Mouse (Mus musculus) liver, embryonic 11.5 days (tissue): Measurements from ENCODE around the gene Tcf20. TPM values are rescaled to one million over a fixed set of nuclear protein-coding genes. Genes with fewer than 3 reads are reported as not detected.

Source experiments
- ATAC-seq: fragments of 200-750 bp; cut with Nextera tagmentation; replicated peaks from 2 replicates; pipeline ENCODE4 v1.8.0; 2017; ENCODE audit warnings: moderate number of reproducible peaks, mild to moderate bottlenecking, moderate TSS enrichment, moderate library complexity; ENCODE audit not compliant: low FRiP score
- DNase-seq: peaks from one replicate; pipeline ENCODE4 v3.0.0-alpha.2; 2017; ENCODE audit warnings: low spot score
- H3K27ac ChIP-seq: fragments of 300-500 bp; sonication (generic); 2 replicates; pipeline ENCODE4 v1.5.1; 2014; ENCODE audit warnings: mild to moderate bottlenecking, low read depth, low read length, control low read depth
- H3K27me3 ChIP-seq: fragments of 300-500 bp; sonication (generic); replicated peaks from 2 replicates; pipeline ENCODE4 v1.6.1; 2014; ENCODE audit warnings: low read length, mixed read lengths; ENCODE audit not compliant: control insufficient read depth, insufficient read depth
- H3K36me3 ChIP-seq: fragments of 300-500 bp; sonication (generic); 2 replicates; pipeline ENCODE4 v1.6.1; 2014; ENCODE audit warnings: mild to moderate bottlenecking, low read length, moderate library complexity, mixed read lengths; ENCODE audit not compliant: control insufficient read depth, insufficient read depth
- H3K4me1 ChIP-seq: fragments of 300-500 bp; sonication (generic); replicated peaks from 2 replicates; pipeline ENCODE4 v1.6.1; 2014; ENCODE audit warnings: low read length, mixed read lengths; ENCODE audit not compliant: control insufficient read depth, insufficient read depth
- H3K4me2 ChIP-seq: fragments of 300-500 bp; sonication (generic); 2 replicates; pipeline ENCODE4 v1.6.1; 2014; ENCODE audit warnings: mild to moderate bottlenecking, control low read depth, moderate library complexity
- H3K4me3 ChIP-seq: fragments of 300-500 bp; sonication (generic); 2 replicates; pipeline ENCODE4 v1.5.1; 2014; ENCODE audit warnings: low read depth, low read length, control low read depth
- H3K9ac ChIP-seq: fragments of 300-500 bp; sonication (generic); 2 replicates; pipeline ENCODE4 v1.6.1; 2014; ENCODE audit warnings: low read depth, low read length, control low read depth
- H3K9me3 ChIP-seq: fragments of 300-500 bp; sonication (generic); 2 replicates; pipeline ENCODE4 v1.6.1; 2016; ENCODE audit warnings: low read length, inconsistent platforms, mixed read lengths; ENCODE audit not compliant: control insufficient read depth
- WGBS: fragments of 180-500 bp; shearing (Covaris S2); extraction: QIAGEN DNeasy Blood & Tissue Kit; methylation state at CpG from one replicate; pipeline ENCODE4 v1.1.7; 2014; 5-methylcytosine and 5-hydroxymethylcytosine counted together
- polyA plus RNA-seq: library from polyadenylated mRNA; unstranded; fragments of >200 nt; fragmentation: Nextera tagmentation; extraction: Ambion mirVana; gene quantifications from 2 replicates; pipeline ENCODE4 v1.2.1, GENCODE M21; 2014

Gene Tcf20
- polyA plus RNA-seq, 1 experiment from 2014 or later, result 7.1 TPM

GRCm38 (mm10) chr15:82956721-82957120, 31.0 kb downstream of the Tcf20 start:
- Histone ChIP-seq H3K27me3 (peaks cover 79% of the 10 kb centered on the region), H3K4me2 (no peak overlapping the region)
- 37% methylated on average over 4 of the region's 4 CpGs for WGBS

GRCm38 (mm10) chr15:82956310-82956709, 31.4 kb downstream of the Tcf20 start:
- no peak overlapping the region for H3K27ac ChIP-seq
- peaks cover 23% of the 10 kb centered on the region for H3K4me1 ChIP-seq
- no peaks in the 10 kb centered on the region for H3K36me3 ChIP-seq
- H3K9me3 ChIP-seq, result no peaks in the 10 kb centered on the region
- H3K4me2 ChIP-seq, result no peak overlapping the region
- DNase-seq, result no peak
- no peak overlapping the region for H3K9ac ChIP-seq
- no peak for ATAC-seq
- no peak overlapping the region for H3K4me3 ChIP-seq
- WGBS, result 71% methylated on average over 3 of the region's 3 CpGs
- peaks cover 79% of the 10 kb centered on the region for H3K27me3 ChIP-seq

More at GRCm38 (mm10) chr15:82956721-82957120, 31.0 kb downstream of the Tcf20 start:
- ATAC-seq (no peak), DNase-seq (no peak)
- no peak overlapping the region for H3K4me3 ChIP-seq
- no peak overlapping the region for H3K9ac ChIP-seq
- H3K4me1 ChIP-seq, result peaks cover 24% of the 10 kb centered on the region
- no peaks in the 10 kb centered on the region for H3K36me3 ChIP-seq
- no peak overlapping the region for H3K27ac ChIP-seq
- no peaks in the 10 kb centered on the region for H3K9me3 ChIP-seq

DNA sequence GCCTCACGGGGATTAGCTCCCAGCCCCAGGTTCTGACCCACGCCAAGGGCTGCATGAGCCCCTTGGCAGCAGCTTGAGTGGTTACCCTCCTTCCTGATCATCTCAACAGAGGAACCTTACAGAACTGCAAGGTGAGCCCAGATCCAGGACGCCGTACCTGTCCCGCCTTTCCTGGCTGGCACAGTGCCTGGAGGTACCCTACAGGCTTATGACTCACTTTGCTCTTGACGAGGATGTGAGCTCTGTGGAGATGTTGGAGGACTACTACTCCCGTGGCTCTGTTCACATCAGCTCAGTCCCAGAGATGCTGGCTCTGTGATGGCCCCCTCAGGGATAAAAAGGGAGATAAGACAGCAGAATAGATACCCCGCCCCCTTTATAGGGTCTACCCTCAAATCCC, 32.4 kb downstream of the Tcf20 start:
- no peak overlapping the region for H3K4me2 ChIP-seq
- ATAC-seq (no peak), DNase-seq (no peak)
- H3K4me1 ChIP-seq, result peaks cover 16% of the 10 kb centered on the region
- H3K4me3 ChIP-seq, result no peak overlapping the region
- no peak overlapping the region for H3K9ac ChIP-seq
- 70% methylated on average over 8 of the region's 8 CpGs for WGBS
- H3K27ac ChIP-seq, result no peak overlapping the region
- H3K27me3 ChIP-seq, result peaks cover 79% of the 10 kb centered on the region
- no peaks in the 10 kb centered on the region for H3K36me3 ChIP-seq
- H3K9me3 ChIP-seq, result no peaks in the 10 kb centered on the region

DNA sequence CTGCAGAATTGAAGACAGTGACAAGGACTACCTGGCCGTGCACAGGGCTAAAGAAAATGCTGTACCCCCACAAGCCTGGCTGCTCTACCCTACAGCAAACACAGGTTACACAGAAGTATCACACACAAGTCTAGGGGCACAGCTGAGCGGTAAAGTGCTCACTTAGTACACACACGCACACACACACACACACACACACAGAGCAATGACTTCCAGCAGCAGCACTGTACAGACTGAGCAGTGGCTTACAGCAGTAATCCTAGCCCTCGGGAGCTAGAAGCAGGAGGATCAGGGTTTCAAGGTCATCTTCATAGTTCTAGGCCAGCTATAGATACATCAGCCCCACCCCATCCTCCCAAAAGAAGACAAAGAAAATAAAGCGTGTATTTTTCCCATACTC, 33.6 kb downstream of the Tcf20 start:
- no peaks in the 10 kb centered on the region for H3K36me3 ChIP-seq
- H3K4me1 ChIP-seq, result peaks cover 16% of the 10 kb centered on the region
- H3K27me3 ChIP-seq, result peaks cover 79% of the 10 kb centered on the region
- no peak overlapping the region for H3K27ac ChIP-seq
- no peaks in the 10 kb centered on the region for H3K9me3 ChIP-seq
- no peak overlapping the region for H3K4me3 ChIP-seq
- no peak overlapping the region for H3K9ac ChIP-seq
- ATAC-seq, result no peak
- WGBS, result 65% methylated on average over 5 of the region's 5 CpGs
- H3K4me2 ChIP-seq, result no peak overlapping the region
- DNase-seq, result no peak

DNA sequence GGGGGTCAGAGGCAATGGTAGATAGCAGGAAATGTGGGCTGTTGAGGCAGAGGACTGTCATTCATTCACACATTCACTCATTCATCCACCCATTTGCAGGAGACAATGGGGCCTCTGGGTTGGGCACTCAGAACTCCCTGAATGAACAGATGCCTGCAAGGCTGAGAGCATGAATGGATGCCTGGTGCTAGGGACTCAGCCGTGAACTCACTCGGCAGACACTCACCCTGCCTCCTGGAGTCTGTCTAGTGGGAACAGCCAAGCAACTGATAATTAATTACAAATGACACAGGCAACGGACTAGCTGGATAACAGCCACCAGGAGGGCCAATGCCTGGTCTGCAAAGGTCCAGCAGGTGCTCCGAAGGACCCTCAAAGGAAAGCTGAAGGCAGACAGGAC, 34.6 kb downstream of the Tcf20 start:
- Histone ChIP-seq H3K4me3 (no peak overlapping the region), H3K36me3 (no peaks in the 10 kb centered on the region), H3K4me2 (no peak overlapping the region), H3K9me3 (no peaks in the 10 kb centered on the region), H3K9ac (no peak overlapping the region), H3K27ac (no peak overlapping the region), H3K27me3 (peaks cover 75% of the 10 kb centered on the region), H3K4me1 (peaks cover 8% of the 10 kb centered on the region)
- DNase-seq, result no peak
- WGBS, result 36% methylated on average over 4 of the region's 4 CpGs
- ATAC-seq, result no peak

GRCm38 (mm10) chr15:82952292-82952705, 35.4 kb downstream of the Tcf20 start:
- H3K27me3 ChIP-seq, result peaks cover 79% of the 10 kb centered on the region
- no peak overlapping the region for H3K4me3 ChIP-seq
- peaks cover 6% of the 10 kb centered on the region for H3K4me1 ChIP-seq

DNA sequence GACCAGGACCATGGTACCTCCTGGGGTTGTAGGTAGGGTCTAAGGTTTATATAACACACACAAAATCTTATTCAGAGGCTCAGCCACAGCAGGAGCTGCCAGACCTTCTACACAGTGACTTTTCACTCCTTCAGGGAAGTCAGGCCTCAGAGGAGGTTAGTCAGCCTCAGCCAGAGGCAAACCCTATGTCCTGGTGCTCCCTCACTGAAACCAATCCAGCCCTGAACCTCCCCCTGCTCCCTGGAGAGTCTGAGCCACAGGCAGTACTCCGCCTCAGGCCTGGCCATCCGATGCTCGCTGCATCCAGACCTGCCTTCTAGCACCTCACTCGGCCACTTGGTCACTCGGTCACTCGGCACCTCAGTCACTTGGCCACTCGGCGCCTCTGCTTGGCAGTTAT, 37.4 kb downstream of the Tcf20 start:
- Histone ChIP-seq H3K9me3 (no peaks in the 10 kb centered on the region), H3K27me3 (peaks cover 72% of the 10 kb centered on the region), H3K27ac (no peak overlapping the region), H3K36me3 (no peaks in the 10 kb centered on the region), H3K9ac (no peak overlapping the region), H3K4me1 (no peaks in the 10 kb centered on the region), H3K4me3 (no peak overlapping the region), H3K4me2 (no peak overlapping the region)
- ATAC-seq, result no peak
- 33% methylated on average over 8 of the region's 8 CpGs for WGBS
- no peak for DNase-seq

More at GRCm38 (mm10) chr15:82952292-82952705, 35.4 kb downstream of the Tcf20 start:
- no peak overlapping the region for H3K9ac ChIP-seq
- DNase-seq (no peak), ATAC-seq (no peak)
- H3K9me3 ChIP-seq, result no peaks in the 10 kb centered on the region
- no peaks in the 10 kb centered on the region for H3K36me3 ChIP-seq
- no peak overlapping the region for H3K27ac ChIP-seq
- WGBS, result 10% methylated on average over 20 of the region's 20 CpGs
- no peak overlapping the region for H3K4me2 ChIP-seq

DNA sequence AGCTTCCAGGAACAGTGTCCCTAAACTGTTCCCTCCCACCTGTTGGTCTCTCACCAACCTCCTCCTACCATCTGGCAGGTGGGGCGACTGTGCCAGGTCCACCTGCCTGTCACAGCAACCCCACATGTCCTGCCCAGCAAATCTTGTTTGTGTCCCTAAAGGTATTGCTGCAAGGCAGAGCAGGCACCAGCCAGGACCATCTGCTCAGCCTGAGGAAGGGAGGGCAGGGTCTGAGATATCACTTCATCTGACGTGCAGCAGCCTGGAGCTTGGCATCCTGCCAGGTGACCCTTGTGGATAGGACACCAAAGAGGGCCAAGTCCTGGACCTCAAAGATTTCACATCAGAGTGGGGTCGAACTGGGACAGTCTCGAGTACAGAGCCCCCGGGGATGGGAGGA, 40.2 kb downstream of the Tcf20 start:
- Histone ChIP-seq H3K9me3 (no peaks in the 10 kb centered on the region), H3K4me1 (no peaks in the 10 kb centered on the region), H3K9ac (no peak overlapping the region), H3K27ac (no peak overlapping the region), H3K4me2 (no peak overlapping the region), H3K36me3 (no peaks in the 10 kb centered on the region), H3K27me3 (peaks cover 49% of the 10 kb centered on the region), H3K4me3 (no peak overlapping the region)
- DNase-seq (no peak), ATAC-seq (no peak)
- 71% methylated on average over 5 of the region's 5 CpGs for WGBS

- Histone ChIP-seq H3K27ac (no peak overlapping the region), H3K9me3 (no peaks in the 10 kb centered on the region), H3K27me3 (peaks cover 21% of the 10 kb centered on the region), H3K36me3 (no peaks in the 10 kb centered on the region), H3K4me1 (no peaks in the 10 kb centered on the region), H3K4me3 (no peak overlapping the region), H3K9ac (no peak overlapping the region), H3K4me2 (no peak overlapping the region)
- no peak for DNase-seq
- ATAC-seq, result no peak
- WGBS, result 62% methylated on average over 9 of the region's 9 CpGs
Measured at GRCm38 (mm10) chr15:82944479-82945195, 43.0 kb downstream of the Tcf20 start.
